Mouse (Mus musculus): ENCODE measurements at regions not wholly inside any gene's neighbourhood (a gene's known extent, or its start where the extent isn't known, plus 50 kb on each side); places are given as distances from the start of the nearest gene placed in this dataset.

GRCm38 (mm10) chr2:63819440-63819839 is 278.4 kb downstream of the Fign start:
- no peaks in the 10 kb centered on the region for H3K36me3 ChIP-seq (ENCODE audit: control insufficient read depth, insufficient read depth, low read length)
- H3K4me2 ChIP-seq (ENCODE audit: low read length) = peak overlapping the region; percentile 29; the same call in 1 of the 2 replicates
- no peak overlapping the region for H3K27ac ChIP-seq (ENCODE audit: low read depth, low read length)
- H3K27me3 ChIP-seq (replicated peaks; ENCODE audit: control insufficient read depth, insufficient read depth, low read length) = no peaks in the 10 kb centered on the region
- H3K4me1 ChIP-seq (ENCODE audit: control insufficient read depth, insufficient read depth, low read depth, low read length) = peaks cover 5% of the 10 kb centered on the region
- peak; percentile 69; the same call in 1 of the 2 replicates for ATAC-seq
- no peak overlapping the region; the same call in 1 of the 2 replicates for H3K9ac ChIP-seq (ENCODE audit: low read depth, low read length)
- WGBS = 23% methylated on average over 8 of the region's 8 CpGs
- no peak overlapping the region for H3K4me3 ChIP-seq (ENCODE audit: low read length)
- H3K9me3 ChIP-seq (ENCODE audit: control insufficient read depth, low read length) = no peaks in the 10 kb centered on the region
